Mouse (Mus musculus) left cerebral cortex, adult 8-10 months (tissue): ENCODE results near the gene Etnk1. TPM values are rescaled to one million over a fixed set of nuclear protein-coding genes. Genes with fewer than 3 reads are reported as not detected.
"Not testable (repeated sequence)": the region's sequence is repeated elsewhere in the genome, so short reads cannot be mapped to it uniquely, and the experiment has no call there.

Experiments
- DNase-seq, 2 experiments: peaks; one replicate each; pipeline ENCODE4 v3.0.0; 2022; ENCODE audit warnings: low spot score in 2 of 2
- total RNA-seq, 4 experiments: library from RNA; stranded (reverse); gene quantifications; 2 replicates each; pipeline ENCODE4 v1.2.4; 2022

Etnk1 gene
- total RNA-seq, 4 experiments from 2014 or later: 175 to 192 (median 181) TPM

DNA sequence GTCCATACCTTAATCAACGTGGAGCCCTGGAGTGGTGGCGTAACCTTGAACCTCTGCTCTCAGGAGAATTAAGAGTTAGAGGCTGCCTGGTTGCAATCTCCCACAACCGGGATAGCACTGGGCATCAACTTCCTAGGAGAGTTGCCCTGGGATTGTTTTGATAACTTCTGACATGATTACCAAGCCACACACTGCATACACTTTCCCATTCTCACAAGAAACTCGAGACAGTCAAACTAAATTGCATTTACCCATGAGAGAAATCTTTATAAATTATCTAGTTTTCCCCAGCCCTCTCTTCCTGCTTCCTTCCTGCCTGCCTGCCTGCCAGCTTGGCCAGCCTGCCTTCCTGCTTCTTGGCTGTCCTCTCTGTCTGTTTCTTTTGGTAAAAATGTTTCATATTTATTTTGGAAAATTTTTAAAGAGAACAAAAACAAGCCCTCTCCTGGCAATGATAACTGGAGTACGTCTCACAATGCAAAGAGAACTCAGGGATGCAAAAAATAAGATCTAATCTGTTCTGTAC is 17.2 kb upstream of the Etnk1 start:
- DNase-seq: no peak

DNA sequence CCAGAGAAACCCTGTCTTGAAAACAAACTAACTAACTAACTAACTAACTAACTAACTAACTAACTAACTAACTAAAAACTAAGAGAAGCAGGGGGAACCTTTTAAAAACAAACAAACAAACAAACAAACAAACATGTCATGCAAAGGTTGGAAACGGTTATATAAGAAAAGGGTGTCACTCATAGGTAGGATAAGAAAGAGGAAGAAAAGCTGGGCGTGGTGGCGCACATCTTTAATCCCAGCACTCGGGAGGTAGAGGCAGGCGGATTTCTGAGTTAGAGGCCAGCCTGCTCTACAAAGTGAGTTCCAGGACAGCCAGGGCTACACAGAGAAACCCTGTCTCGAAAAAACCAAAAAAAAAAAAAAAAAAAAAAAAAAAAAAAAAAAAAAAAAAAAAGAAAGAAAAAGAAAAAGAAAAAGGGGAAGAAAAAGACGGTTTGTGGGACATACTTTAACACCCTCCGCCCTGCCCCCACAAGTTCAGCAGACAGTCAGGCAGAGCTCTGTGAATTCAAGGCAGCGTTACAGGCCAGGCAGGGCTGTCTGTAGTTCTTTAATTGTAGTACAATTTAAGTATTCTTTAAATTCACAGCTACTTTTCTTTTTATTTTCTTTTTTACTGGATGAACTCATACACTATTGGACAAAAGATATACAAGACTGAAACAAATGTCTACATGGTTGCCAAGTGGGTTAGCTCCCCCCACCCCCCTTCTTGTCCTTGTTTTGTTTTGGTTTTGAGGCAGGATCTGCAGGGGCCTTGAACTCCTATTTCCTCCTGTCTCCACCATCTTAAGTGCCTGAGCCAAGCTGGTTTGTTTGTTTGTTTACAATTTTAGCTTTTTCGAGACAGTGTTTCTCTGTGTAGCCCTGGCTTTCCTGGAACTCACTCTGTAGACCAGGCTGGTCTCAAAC is 15.7 kb upstream of the Etnk1 start:
- not testable (repeated sequence) for DNase-seq

DNA sequence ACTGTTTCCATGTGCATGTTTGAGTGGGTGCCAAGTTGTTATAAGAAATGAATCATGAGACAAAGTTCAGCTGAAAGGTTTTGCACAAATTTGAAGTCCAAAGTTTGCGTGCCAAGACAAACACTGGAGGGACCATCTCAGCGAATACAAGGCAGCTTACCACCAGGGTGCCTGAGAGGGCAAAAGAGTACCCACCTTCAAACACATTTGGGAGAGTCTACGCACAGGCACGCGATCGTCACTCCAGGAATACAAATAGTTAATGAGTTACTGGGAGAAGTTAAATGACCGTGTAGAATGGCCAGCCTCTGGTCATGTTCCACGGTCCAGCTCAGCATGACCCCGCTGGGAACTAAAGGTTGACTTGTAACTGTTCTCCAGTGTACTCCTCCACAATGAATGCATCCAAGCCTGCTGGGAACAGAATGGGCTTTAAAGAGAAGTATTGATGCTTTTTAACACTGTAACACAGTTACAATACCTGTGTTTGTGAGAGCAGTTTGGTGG is 14.6 kb upstream of the Etnk1 start:
- DNase-seq: no peak

DNA sequence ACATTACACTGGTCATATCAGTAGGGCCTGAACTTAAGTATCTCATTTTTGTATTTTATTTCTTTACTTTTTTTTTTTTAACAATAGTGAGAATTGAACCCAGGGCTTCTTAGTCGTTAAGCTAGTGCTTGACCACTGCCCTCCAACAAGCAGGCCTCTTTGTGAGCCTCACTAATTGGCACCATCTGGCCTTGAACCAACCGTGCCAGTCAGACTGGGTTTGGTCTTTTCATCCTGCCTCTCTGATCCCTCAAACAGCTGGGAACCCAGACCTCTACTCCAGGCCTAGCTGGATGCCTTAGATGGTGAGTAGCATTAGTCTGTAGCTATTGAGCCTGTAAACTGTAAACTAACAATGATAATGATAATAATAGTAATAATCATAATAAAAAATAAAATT is 13.9 kb upstream of the Etnk1 start:
- DNase-seq: no peak

- no peak for DNase-seq
Observed at GRCm38 (mm10) chr6:143153751-143154494, 13.1 kb upstream of the Etnk1 start.

GRCm38 (mm10) chr6:143154885-143155284 is 12.1 kb upstream of the Etnk1 start:
- no peak for DNase-seq

DNA sequence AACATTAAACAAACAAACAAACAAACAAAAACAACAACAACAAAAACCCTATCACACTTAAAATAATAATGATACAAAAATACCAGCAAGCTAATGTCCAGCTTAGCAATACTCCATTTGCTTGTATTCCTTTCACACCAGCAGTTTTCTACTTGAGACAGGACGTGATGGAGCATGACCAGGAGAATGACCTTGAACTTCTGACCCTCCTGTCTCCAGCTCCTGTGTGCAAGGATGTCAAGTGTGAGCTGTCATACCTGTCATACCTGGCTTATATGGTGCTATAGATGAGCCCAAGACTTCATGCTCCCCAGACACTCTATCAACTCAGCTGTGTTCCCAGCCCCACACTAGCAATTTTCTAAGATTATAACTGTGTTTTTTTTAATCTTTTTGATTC is 11.0 kb upstream of the Etnk1 start:
- no peak for DNase-seq

GRCm38 (mm10) chr6:143156684-143157083 is 10.3 kb upstream of the Etnk1 start:
- DNase-seq: no peak

DNA sequence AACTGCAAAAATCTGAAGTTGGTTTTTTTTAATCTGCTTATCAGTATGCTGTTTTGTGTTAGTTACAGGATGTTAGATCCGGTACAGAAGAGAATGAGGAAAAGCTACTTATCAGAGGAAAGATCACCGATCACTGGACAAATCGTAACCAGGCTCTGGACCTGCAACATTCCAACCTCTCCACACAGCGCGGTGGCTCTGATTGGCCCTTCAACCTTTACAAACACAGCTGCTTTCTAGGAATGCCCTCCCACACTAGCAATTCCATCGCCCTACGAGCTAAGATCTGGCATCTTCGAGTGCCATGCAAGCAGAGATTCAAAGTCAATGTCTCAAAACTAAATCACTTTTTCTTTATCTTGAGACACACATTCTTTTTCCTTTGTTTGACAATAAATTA is 9.6 kb upstream of the Etnk1 start:
- DNase-seq: no peak

DNA sequence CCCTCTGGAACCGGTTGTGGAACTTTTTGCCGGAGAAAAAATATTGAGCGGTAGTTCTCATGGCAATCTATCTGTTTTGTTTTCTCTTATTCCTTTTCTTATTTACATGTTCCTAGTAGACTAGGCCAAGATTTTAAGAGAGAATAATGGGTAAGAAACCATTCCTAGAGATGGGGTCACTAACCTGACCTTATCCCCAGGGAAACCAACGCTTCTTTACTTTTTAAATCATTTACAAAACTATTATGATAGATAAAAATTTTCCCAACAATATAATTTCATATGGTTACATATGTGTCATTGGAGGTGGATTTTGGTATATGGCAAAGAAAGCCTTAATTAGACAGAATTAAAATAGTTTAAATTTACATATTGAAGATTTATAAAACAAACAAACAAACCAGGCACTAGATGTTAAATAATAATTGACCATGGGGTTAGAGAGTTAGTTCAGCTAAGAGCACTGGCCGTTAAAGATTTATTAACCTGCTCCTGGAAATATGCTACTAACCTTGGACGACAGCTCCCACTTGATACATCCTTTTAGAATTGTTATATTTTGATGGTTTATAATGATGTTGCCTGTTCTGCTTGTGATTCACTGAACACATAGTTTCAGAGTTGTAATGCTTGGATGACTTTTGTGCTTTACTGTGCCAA is 6.3 kb upstream of the Etnk1 start:
- no peak for DNase-seq

DNA sequence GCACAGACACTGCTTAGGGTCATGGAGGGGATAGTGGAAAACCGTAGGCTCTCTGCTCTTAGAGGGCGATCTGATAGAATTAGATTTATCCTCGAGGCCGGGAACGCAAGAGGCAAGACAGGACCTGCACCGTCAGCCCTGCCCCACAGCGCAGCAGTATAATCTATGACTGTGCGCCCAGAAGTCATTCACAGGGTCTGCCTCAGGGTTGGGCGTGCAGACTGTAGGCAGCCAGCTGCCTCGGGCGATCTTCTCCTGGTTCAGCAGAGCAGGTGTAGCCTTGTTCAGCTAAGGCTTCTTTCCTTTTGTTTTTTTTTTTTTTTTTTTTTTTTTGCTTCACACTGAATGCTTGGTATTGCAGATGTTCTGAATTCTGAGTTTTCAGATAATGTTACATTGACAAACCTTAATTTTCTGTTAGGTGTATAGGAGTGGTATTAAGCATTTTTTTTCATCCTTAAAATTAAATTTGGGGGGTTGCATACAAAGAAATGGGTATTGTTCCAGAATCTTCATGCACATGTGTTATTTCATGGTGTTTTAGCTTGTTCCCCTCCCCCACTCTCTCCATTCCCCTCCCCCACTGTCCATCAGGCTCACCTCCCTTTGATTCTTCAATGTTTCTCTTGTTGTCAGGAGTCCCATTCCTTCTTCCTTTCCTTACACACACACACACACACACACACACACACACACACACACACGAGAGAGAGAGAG is 4.7 kb upstream of the Etnk1 start:
- DNase-seq: no peak

DNA sequence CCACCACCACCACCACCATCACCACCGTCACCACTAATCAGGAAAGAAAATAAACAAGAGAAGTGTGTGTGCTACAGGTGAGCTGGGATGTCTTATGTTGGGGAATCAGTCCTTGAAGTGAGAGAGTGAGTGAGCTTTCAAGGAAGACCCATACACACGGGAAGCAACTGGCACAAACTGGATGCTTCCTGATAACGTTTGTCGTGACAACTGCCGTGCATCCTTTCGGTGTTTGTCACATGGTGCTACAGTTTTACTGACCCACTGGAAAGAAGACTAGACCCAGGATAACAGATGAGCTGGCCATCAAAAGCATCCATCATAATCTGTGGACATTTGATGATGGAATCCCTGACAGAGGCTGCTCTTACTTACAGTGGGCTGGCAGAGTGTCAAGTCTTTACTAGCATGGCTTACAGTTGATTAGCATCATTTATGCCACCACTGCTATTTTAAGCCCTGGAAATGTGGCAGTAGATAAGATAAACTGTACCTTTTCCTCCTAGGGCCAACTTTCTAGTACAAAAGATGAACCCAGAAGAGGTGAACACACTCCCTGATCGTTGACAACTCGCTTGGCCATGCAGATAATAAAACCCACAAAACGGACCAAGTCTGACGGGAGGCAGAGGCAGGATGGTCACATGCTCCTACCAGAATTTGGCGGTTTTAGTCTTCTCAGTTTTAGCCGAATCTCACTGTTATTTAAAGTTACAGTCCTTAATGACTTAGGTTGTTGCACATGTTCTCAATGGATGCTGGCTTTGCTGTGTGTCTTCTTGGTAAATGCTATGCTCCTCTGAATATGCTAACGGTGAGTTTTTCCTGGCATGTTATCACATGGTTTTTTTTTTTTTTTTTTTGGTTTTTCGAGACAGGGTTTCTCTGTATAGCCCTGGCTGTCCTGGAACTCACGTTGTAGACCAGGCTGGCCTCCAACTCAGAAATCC is 2.8 kb upstream of the Etnk1 start:
- no peak for DNase-seq

DNA sequence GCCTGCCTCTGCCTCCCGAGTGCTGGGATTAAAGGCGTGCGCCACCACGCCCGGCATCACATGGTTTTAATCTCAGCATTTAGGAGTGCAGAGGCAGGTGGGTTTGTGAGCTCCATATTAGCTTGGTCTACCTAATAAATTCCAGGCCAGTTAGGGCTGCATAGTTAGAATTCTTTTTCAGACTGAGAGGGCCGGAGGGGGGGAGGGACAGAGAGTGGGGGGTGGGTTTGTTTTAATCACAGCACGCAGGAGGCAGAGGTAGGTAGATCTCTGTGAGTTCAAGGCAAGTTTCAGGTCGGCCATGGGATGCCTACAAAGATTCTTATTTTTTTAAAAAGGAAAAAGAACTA is 2.1 kb upstream of the Etnk1 start:
- DNase-seq: no peak

DNA sequence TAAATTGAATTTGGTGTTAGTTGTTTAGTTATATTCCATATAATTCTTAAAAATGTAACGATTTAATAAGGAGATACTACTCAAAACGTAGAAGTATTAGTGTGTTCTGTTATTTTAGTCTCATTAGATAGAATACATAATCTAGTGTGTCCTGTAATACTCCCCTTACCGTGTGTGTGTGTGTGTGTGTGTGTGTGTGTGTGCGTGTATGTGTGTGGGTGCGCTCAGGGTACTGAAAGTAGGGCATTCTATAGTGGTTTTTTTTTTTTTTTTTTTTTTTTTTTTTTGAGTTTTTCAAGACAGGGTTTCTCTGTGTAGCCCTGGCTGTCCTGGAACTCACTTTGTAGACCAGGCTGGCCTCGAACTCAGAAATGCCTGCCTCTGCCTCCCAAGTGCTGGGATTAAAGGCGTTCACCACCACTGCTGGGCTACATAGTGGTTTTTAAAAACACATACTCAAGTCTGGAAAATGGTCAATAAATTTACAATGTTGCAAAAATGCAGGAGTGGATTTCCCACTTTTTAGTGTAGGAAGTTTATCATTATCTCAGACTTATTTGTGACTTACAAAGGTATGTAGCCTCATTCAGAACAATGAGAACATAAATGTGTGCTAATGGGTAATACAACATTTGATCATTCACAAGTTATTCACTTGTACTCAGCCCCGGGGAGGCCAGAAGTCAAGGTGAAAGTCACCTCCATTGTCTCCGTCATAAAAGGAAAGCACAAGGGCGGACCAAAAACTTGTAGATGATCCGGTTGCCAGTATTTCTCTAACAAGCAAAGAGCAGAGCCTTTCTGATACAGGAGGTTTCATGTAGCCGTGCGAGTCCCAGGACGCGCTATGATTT is 1.4 kb upstream of the Etnk1 start:
- DNase-seq: no peak

GRCm38 (mm10) chr6:143167409-143167919 is 443 bp downstream of the Etnk1 start:
- DNase-seq: no peak

DNA sequence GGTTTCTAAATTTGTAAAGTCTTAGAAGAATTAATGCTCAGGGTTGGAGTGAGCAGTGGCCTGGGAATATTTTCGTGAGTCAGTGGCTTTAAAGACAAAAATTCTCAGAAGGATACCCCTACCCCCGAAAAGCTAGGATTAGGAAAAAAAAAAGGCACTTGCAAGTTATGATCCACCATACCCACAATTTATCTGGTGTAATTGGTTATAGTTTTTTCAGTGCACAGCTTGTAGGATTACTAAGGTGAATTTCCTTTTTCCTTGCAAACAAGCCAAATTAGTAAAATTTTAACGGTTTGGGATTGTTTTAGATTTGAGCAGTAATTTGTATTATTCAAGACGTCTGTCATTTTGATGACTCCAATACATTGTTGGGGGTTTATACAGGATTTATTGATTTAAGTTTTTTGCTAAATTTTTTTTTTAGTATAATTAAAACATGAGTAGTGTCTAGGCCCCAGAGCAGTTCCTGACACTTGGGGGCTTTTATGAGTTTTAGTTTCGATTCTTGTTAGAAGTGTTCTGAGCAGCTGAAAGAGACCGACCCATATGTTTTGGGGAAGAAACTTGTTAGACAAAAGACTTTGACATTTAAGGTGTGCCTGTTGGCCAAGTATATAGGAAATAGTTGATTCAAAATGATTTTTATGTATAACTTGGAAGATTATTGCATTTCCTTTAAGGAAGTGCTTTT is 1.1 kb downstream of the Etnk1 start:
- no peak for DNase-seq

- DNase-seq: no peak
Observed at GRCm38 (mm10) chr6:143169385-143169784, 2.4 kb downstream of the Etnk1 start.
